Mouse (Mus musculus) heart, adult 2 months (tissue): ENCODE results near the gene Gm9958.

Source experiments
- CTCF ChIP-seq: fragments of 200-600 bp; IDR thresholded peaks from 2 replicates; pipeline ENCODE4 v1.8.1; 2022; ENCODE audit warnings: antibody characterized with exemption, mild to moderate bottlenecking, moderate library complexity
- POLR2A ChIP-seq: fragments of 200-500 bp; IDR thresholded peaks from 2 replicates; pipeline ENCODE4 v1.6.1; 2011; ENCODE audit warnings: mild to moderate bottlenecking, low read depth, low read length, control low read depth; ENCODE audit not compliant: insufficient read depth

GRCm38 (mm10) chr5:90366121-90367066, 610 bp upstream of the Gm9958 start, which contains the start of gene Ankrd17:
- TF ChIP-seq POLR2A (peak; percentile 71), CTCF (no peak)
